Mouse (Mus musculus): ENCODE results near the gene Olfr450.

Gene Olfr450

GRCm38 (mm10) chr6:42811639-42812038, at the start of gene Olfr450:
Olfr450 (plus strand) TSS chr6:42811939.
- no peak for DNase-seq (ENCODE audit: low spot score in 2 of 2)

GRCm38 (mm10) chr6:42777066-42777465, 34.7 kb upstream of the Olfr450 start:
- DNase-seq (ENCODE audit: low spot score in 2 of 2) = no peak

GRCm38 (mm10) chr6:42784793-42785192, 26.9 kb upstream of the Olfr450 start, which contains the start of gene Olfr452:
Olfr452 (plus strand) TSS chr6:42785093.
- no peak for DNase-seq (ENCODE audit: low spot score in 2 of 2)

- no peak for DNase-seq (ENCODE audit: low spot score in 2 of 2)
Observed at GRCm38 (mm10) chr6:42790247-42790948, 21.3 kb upstream of the Olfr450 start.

- DNase-seq (ENCODE audit: low spot score in 2 of 2) = no peak
Observed at GRCm38 (mm10) chr6:42790949-42791556, 20.7 kb upstream of the Olfr450 start.

GRCm38 (mm10) chr6:42794982-42795381, 16.8 kb upstream of the Olfr450 start:
- DNase-seq (ENCODE audit: low spot score in 2 of 2) = no peak

- no peak for DNase-seq (ENCODE audit: low spot score in 2 of 2)
Observed at GRCm38 (mm10) chr6:42834084-42834483, 22.3 kb downstream of the Olfr450 start, which contains the start of gene Olfr449. Olfr449 (plus strand) TSS chr6:42834384.

GRCm38 (mm10) chr6:42860222-42860819, 48.6 kb downstream of the Olfr450 start:
- no peak for DNase-seq (ENCODE audit: low spot score in 2 of 2)
